Mouse (Mus musculus) urinary bladder, adult 2 months (tissue): ENCODE data around the gene Atp8b4. TPM values are rescaled to one million over a fixed set of nuclear protein-coding genes. Genes with fewer than 3 reads are reported as not detected.

Experiments
- DNase-seq: peaks from one replicate; pipeline ENCODE4 v3.0.0; 2022; ENCODE audit warnings: low spot score
- polyA plus RNA-seq: library from polyadenylated mRNA; depleted of rRNA; stranded (reverse); fragments of >200 nt; gene quantifications from 2 replicates; pipeline ENCODE4 v1.2.3, GENCODE M21; 2012; rRNA removed

The Atp8b4 gene
- polyA plus RNA-seq, 1 experiment = 0.99 TPM

- DNase-seq = no peak
Observed at GRCm38 (mm10) chr2:126287942-126288341, 212.5 kb downstream of the Atp8b4 start.

GRCm38 (mm10) chr2:126286420-126286819, 214.1 kb downstream of the Atp8b4 start:
- no peak for DNase-seq

GRCm38 (mm10) chr2:126284071-126284470, 216.4 kb downstream of the Atp8b4 start:
- no peak for DNase-seq

- no peak for DNase-seq
Observed at GRCm38 (mm10) chr2:126283086-126283485, 217.4 kb downstream of the Atp8b4 start.

- no peak for DNase-seq
Observed at GRCm38 (mm10) chr2:126275511-126275910, 225.0 kb downstream of the Atp8b4 start.

GRCm38 (mm10) chr2:126274826-126275405, 225.6 kb downstream of the Atp8b4 start:
- no peak for DNase-seq

- DNase-seq = no peak
Observed at GRCm38 (mm10) chr2:126274311-126274710, 226.2 kb downstream of the Atp8b4 start.

Other genes with a start within 250 kb of the Atp8b4 start
- gene Slc27a2, start 51.7 kb upstream of the Atp8b4 start, polyA plus RNA-seq = 0.04 and 0.06 TPM in 2 replicates
- gene Hdc, start 118.6 kb upstream of the Atp8b4 start, polyA plus RNA-seq = 0.58 and 0.71 TPM in 2 replicates
- 16.4 and 17.1 TPM in 2 replicates for gene Gabpb1, start 175.7 kb upstream of the Atp8b4 start, polyA plus RNA-seq
- 38.9 and 40.3 TPM in 2 replicates for gene Usp8, start 206.7 kb upstream of the Atp8b4 start, polyA plus RNA-seq